Mouse (Mus musculus) kidney, postnatal 0 days (tissue): Measurements from ENCODE around the gene Dis3l2. TPM values are rescaled to one million over a fixed set of nuclear protein-coding genes. Genes with fewer than 3 reads are reported as not detected.

Experiments
- ATAC-seq: fragments of 200-750 bp; cut with Nextera tagmentation; replicated peaks from 2 replicates; pipeline ENCODE4 v1.8.0; 2017; ENCODE audit warnings: low read depth, moderate number of reproducible peaks, moderate TSS enrichment, moderate library complexity; ENCODE audit not compliant: low FRiP score
- DNase-seq: peaks from one replicate; pipeline ENCODE4 v3.0.0-alpha.2; 2016; ENCODE audit warnings: low spot score
- H3K27ac ChIP-seq: fragments of 300-500 bp; sonication (generic); 2 replicates; pipeline ENCODE4 v1.5.1; 2014; ENCODE audit warnings: mild to moderate bottlenecking
- H3K27me3 ChIP-seq: fragments of 300-500 bp; sonication (generic); 2 replicates; pipeline ENCODE4 v1.6.1; 2014; ENCODE audit warnings: low read length, mixed read lengths; ENCODE audit not compliant: insufficient read depth
- H3K36me3 ChIP-seq: fragments of 300-500 bp; sonication (generic); 2 replicates; pipeline ENCODE4 v1.6.1; 2014; ENCODE audit warnings: low read length, mixed read lengths; ENCODE audit not compliant: insufficient read depth
- H3K4me1 ChIP-seq: fragments of 300-500 bp; sonication (generic); replicated peaks from 2 replicates; pipeline ENCODE4 v1.6.1; 2014; ENCODE audit warnings: antibody characterized with exemption, low read length, mixed read lengths; ENCODE audit not compliant: insufficient read depth
- H3K4me2 ChIP-seq: fragments of 300-500 bp; sonication (generic); 2 replicates; pipeline ENCODE4 v1.6.1; 2014; ENCODE audit warnings: mild to moderate bottlenecking, low read length, moderate library complexity, mixed read lengths
- H3K4me3 ChIP-seq: fragments of 300-500 bp; sonication (generic); replicated peaks from 2 replicates; pipeline ENCODE4 v1.5.1; 2014; ENCODE audit warnings: low read depth, low read length
- H3K9ac ChIP-seq: fragments of 300-500 bp; sonication (generic); 2 replicates; pipeline ENCODE4 v1.6.1; 2014; ENCODE audit warnings: low read depth, low read length
- H3K9me3 ChIP-seq: fragments of 300-500 bp; sonication (generic); replicated peaks from 2 replicates; pipeline ENCODE4 v1.6.1; 2016; ENCODE audit warnings: low read length, inconsistent platforms, mixed read lengths
- CTCF ChIP-seq: IDR thresholded peaks from 2 replicates; pipeline ENCODE4 v1.5.1; 2016; ENCODE audit warnings: antibody characterized with exemption, low read depth, mild to moderate bottlenecking, moderate library complexity
- WGBS: fragments of 180-500 bp; shearing (Covaris S2); extraction: QIAGEN DNeasy Blood & Tissue Kit; methylation state at CpG from one replicate; pipeline ENCODE4 v1.1.7; 2014; 5-methylcytosine and 5-hydroxymethylcytosine counted together
- polyA plus RNA-seq: library from polyadenylated mRNA; unstranded; fragments of >200 nt; fragmentation: Nextera tagmentation; extraction: Ambion mirVana; gene quantifications from 2 replicates; pipeline ENCODE4 v1.2.1, GENCODE M21; 2015

Dis3l2 gene
- polyA plus RNA-seq, 1 experiment from 2014 or later, result 20.9 TPM

DNA sequence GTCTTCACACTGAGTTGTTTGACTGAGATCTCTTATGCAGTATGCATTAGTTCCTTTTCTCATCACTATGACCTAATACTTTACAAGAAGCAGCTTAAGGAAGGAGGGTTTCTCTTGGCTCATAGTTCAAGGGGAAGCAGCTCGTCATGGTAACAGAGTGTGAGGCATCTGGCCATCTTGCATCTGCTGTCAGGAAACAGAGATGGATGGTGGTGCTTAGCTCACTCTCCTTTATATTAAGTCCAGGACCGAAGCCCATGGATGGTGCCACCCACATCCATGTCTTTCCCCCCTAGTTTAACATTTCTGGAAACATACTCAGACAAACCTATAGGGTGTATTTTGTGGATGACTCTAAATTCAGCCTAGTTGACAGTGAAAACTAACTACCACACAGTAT lies 170.1 kb downstream of the Dis3l2 start:
- no peak for TF ChIP-seq CTCF
- Histone ChIP-seq H3K4me3 (no peak overlapping the region), H3K9ac (no peak overlapping the region), H3K36me3 (peaks cover 10% of the 10 kb centered on the region; the same call in 1 of the 2 replicates), H3K4me1 (no peaks in the 10 kb centered on the region), H3K27me3 (no peaks in the 10 kb centered on the region), H3K9me3 (no peaks in the 10 kb centered on the region), H3K4me2 (no peak overlapping the region), H3K27ac (no peak overlapping the region)
- WGBS, result 63% methylated on average over 2 of the region's 2 CpGs
- ATAC-seq (no peak), DNase-seq (no peak)

DNA sequence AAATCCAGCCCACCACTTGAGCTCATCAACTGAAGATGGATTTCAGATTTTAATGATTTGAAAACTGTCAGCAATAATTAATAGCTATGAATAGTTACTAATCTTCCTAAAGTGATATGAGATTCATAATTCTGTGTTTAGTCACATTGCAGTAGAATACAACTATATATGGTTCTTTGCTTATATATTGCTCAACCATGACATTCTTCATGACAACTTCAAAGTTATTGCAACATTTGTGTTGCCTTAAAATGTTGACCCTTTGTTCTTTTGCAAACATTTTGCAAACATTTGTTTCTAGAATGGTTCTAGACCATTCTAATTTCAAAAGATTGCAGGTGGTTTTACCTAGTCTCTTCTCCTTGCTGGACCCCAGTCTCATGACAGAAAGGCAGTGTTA lies 175.1 kb downstream of the Dis3l2 start:
- DNase-seq, result no peak
- ATAC-seq, result no peak
- TF ChIP-seq CTCF, result no peak
- Histone ChIP-seq H3K4me3 (no peak overlapping the region), H3K9ac (no peak overlapping the region), H3K27ac (no peak overlapping the region), H3K36me3 (peaks cover 6% of the 10 kb centered on the region; the same call in 1 of the 2 replicates), H3K27me3 (no peaks in the 10 kb centered on the region), H3K9me3 (no peaks in the 10 kb centered on the region), H3K4me1 (no peaks in the 10 kb centered on the region), H3K4me2 (no peak overlapping the region)

DNA sequence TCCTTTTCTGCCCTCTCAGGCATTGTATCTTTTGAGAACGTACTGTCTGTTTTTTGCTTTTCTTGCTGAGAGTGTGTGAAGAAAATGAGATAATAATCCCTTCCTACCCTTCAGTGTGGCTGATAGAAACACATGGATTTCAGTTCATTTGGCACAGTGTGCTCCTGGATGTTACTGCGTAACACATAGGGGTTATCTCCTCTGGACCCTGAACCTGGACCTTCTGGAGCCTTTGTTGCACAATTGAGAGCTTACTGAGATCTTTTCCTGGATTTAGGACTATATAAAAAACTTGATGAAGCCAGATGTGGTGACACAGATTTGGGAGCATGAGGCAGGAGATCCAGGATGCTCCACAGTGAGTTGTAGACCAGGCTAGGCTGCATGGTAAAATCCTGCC lies 175.9 kb downstream of the Dis3l2 start:
- ATAC-seq (no peak), DNase-seq (no peak)
- no peak overlapping the region for H3K27ac ChIP-seq
- TF ChIP-seq CTCF, result no peak
- peaks cover 6% of the 10 kb centered on the region; the same call in 1 of the 2 replicates for H3K36me3 ChIP-seq
- no peaks in the 10 kb centered on the region for H3K27me3 ChIP-seq
- 93% methylated on average over 2 of the region's 2 CpGs for WGBS
- H3K4me3 ChIP-seq, result no peak overlapping the region
- H3K9ac ChIP-seq, result no peak overlapping the region
- no peak overlapping the region for H3K4me2 ChIP-seq
- no peaks in the 10 kb centered on the region for H3K9me3 ChIP-seq
- H3K4me1 ChIP-seq, result no peaks in the 10 kb centered on the region

DNA sequence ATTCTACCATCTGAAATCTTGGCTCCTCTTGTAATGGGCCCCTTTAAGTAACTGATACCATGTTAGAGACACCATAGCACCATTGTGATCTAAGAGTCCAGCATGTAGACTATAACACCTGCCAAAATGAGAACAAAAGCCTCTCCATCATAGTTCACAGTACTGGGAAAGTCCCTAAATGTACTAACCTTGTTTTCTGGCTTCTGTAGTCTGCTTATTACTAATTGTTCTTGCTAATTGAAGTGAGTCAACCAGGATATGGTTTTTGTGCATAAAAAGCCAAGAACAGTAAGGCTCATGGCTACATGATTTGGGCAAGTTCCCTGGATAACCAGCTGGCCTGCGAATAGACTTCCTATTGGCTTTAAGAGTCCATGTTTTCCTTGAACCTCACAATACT lies 183.5 kb downstream of the Dis3l2 start:
- Histone ChIP-seq H3K4me3 (no peak overlapping the region), H3K27ac (no peak overlapping the region), H3K4me2 (no peak overlapping the region), H3K36me3 (no peaks in the 10 kb centered on the region), H3K27me3 (no peaks in the 10 kb centered on the region), H3K9ac (no peak overlapping the region), H3K9me3 (no peaks in the 10 kb centered on the region), H3K4me1 (no peaks in the 10 kb centered on the region)
- no peak for TF ChIP-seq CTCF
- 100% methylated on average over 1 of the region's 1 CpGs for WGBS
- no peak for DNase-seq
- ATAC-seq, result no peak

DNA sequence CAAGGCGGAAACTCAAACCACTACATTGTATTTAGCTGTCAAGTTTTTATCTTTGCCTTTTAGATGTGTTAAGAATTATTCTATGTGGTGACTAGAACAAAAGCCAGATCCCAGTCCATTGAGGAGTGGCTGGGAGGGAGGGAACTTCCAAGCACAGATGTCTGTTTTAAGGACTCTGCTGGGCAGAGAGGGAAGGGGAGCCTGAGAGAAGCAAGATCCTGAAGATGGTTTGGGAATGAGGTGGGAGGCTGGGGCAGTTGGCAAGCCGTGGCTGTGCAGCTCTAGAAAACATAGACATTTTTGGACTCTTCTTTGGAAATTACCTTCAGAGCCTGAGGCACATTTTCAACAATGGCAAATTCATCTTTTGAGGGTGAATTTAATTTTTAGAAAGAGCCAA lies 208.9 kb downstream of the Dis3l2 start:
- WGBS, result 84% methylated on average over 2 of the region's 2 CpGs
- H3K36me3 ChIP-seq, result no peaks in the 10 kb centered on the region
- ATAC-seq (no peak), DNase-seq (no peak)
- no peak overlapping the region for H3K4me2 ChIP-seq
- H3K9ac ChIP-seq, result no peak overlapping the region
- H3K4me3 ChIP-seq, result no peak overlapping the region
- H3K27me3 ChIP-seq, result no peaks in the 10 kb centered on the region
- H3K9me3 ChIP-seq, result no peaks in the 10 kb centered on the region
- TF ChIP-seq CTCF, result no peak
- H3K27ac ChIP-seq, result no peak overlapping the region
- H3K4me1 ChIP-seq, result no peaks in the 10 kb centered on the region

DNA sequence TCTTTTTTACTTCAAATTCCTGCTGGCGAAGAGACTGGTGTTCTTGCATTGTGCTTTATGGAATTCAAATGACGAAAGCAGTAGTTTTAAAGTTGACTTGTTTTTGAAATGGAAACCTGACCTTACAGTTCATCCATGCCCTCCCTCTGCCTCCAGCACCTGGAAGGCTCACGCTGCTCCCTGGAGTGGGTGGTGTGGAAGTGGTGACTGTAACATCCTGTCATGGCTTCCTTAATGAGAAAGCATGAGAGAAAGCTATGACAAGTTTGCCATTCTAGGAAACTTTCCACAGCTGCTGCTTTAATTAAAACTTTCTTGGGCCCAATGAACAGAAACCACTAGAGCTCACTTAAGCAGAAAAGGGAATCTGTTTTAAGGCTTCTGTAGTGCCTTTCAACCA lies 210.3 kb downstream of the Dis3l2 start:
- DNase-seq (no peak), ATAC-seq (no peak)
- Histone ChIP-seq H3K9ac (no peak overlapping the region), H3K4me3 (no peak overlapping the region), H3K4me1 (no peaks in the 10 kb centered on the region), H3K27me3 (no peaks in the 10 kb centered on the region), H3K4me2 (no peak overlapping the region), H3K36me3 (no peaks in the 10 kb centered on the region), H3K9me3 (no peaks in the 10 kb centered on the region), H3K27ac (no peak overlapping the region)
- WGBS, result 66% methylated on average over 3 of the region's 3 CpGs
- TF ChIP-seq CTCF, result no peak

DNA sequence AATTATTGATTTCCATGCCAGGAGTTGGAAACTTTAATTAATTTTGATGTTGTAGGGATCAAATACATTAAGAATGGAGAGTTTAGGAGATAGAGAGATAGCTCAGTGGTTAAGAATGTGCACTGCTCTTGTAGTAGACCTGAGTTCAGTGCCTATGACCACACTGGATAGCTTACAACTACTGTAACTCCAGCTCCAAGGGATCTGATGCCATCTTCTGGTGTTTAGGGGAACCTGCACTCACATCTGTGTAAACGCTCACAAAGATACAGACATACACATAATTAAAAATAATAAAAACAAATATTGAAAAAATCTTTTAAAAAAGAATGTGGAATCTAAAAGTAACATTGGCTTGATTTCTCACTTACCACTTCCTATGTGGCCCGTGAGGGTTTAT lies 211.1 kb downstream of the Dis3l2 start:
- ATAC-seq (no peak), DNase-seq (no peak)
- H3K36me3 ChIP-seq, result no peaks in the 10 kb centered on the region
- H3K27ac ChIP-seq, result no peak overlapping the region
- H3K4me2 ChIP-seq, result no peak overlapping the region
- H3K9me3 ChIP-seq, result no peaks in the 10 kb centered on the region
- no peak overlapping the region for H3K9ac ChIP-seq
- no peaks in the 10 kb centered on the region for H3K27me3 ChIP-seq
- peak; percentile 50 for TF ChIP-seq CTCF
- 98% methylated on average over 2 of the region's 2 CpGs for WGBS
- no peak overlapping the region for H3K4me3 ChIP-seq
- no peaks in the 10 kb centered on the region for H3K4me1 ChIP-seq
